Mouse (Mus musculus): ENCODE measurements around the gene Vsx2. TPM values are rescaled to one million over a fixed set of nuclear protein-coding genes. Genes with fewer than 3 reads are reported as not detected.

Gene Vsx2
- polyA plus RNA-seq, 1 experiment from 2014 or later, result not detected

DNA sequence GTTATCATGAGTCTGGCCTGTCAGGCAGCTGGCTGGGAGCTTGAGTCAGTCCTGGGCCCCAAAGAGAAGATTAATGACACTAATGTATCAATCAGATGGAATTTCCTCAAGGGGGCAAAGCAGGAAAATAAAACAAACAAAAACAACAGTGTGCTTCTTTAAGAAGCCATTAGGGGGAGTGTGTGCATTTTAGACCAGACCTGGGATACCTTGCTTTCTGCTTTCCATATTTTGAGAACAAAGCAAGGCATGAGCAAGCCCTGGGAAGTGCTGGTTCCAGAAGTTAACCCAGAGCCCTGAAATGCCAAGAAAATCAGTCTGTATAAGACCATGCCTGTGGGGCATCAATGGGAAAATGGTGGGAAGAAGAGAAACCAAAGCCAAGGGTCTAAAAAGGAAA is 51.4 kb downstream of the Vsx2 start:
- no peak overlapping the region for H3K9ac ChIP-seq (ENCODE audit: low read length)
- H3K36me3 ChIP-seq (ENCODE audit: control insufficient read depth, insufficient read depth, low read length), result no peaks in the 10 kb centered on the region
- H3K9me3 ChIP-seq (replicated peaks; ENCODE audit: control insufficient read depth, low read length), result no peaks in the 10 kb centered on the region
- no peak overlapping the region for H3K4me2 ChIP-seq (ENCODE audit: low read length)
- no peak overlapping the region for H3K27ac ChIP-seq (ENCODE audit: low read depth, low read length)
- DNase-seq (ENCODE audit: low spot score) (peak; percentile 67), ATAC-seq (no peak)
- H3K4me1 ChIP-seq (ENCODE audit: control insufficient read depth, insufficient read depth, low read length), result peaks cover 6% of the 10 kb centered on the region
- no peak overlapping the region for H3K4me3 ChIP-seq (ENCODE audit: low read depth, low read length)
- H3K27me3 ChIP-seq (replicated peaks; ENCODE audit: control insufficient read depth, insufficient read depth, low read length), result no peaks in the 10 kb centered on the region

GRCm38 (mm10) chr12:84624601-84625000 is 55.0 kb downstream of the Vsx2 start:
- Histone ChIP-seq H3K36me3 (ENCODE audit: control insufficient read depth, insufficient read depth, low read length) (no peaks in the 10 kb centered on the region), H3K4me3 (ENCODE audit: low read depth, low read length) (no peak overlapping the region), H3K27me3 (replicated peaks; ENCODE audit: control insufficient read depth, insufficient read depth, low read length) (no peaks in the 10 kb centered on the region), H3K9me3 (replicated peaks; ENCODE audit: control insufficient read depth, low read length) (no peaks in the 10 kb centered on the region), H3K9ac (ENCODE audit: low read length) (peak overlapping the region; percentile 41; the same call in 1 of the 2 replicates), H3K4me1 (ENCODE audit: control insufficient read depth, insufficient read depth, low read length) (peaks cover 6% of the 10 kb centered on the region), H3K27ac (ENCODE audit: low read depth, low read length) (peak overlapping the region; percentile 41; the same call in 1 of the 2 replicates), H3K4me2 (ENCODE audit: low read length) (peak overlapping the region; percentile 33)
- ATAC-seq, result no peak
- WGBS, result 16% methylated on average over 8 of the region's 8 CpGs
- DNase-seq (ENCODE audit: low spot score), result no peak

DNA sequence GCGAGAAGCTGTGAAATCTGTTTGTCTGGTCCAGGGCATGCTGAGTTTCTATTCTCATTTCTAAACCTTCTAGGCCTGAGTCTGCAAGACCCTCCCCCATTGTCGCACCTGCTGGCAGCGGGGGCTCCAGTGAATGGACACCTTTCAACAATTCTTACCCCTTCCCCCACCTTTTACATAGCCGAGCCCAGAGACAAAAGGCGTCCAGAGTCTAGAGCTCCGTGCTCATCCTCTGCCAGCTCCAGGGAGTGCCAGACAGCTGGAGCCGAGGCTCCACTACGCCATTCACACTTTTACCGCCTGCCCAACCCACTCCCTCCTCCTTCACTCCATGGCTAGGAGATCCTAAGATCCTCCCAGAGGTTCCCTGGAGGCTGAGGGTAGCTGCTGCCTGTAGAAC is 55.6 kb downstream of the Vsx2 start:
- Histone ChIP-seq H3K9me3 (replicated peaks; ENCODE audit: control insufficient read depth, low read length) (no peaks in the 10 kb centered on the region), H3K27me3 (replicated peaks; ENCODE audit: control insufficient read depth, insufficient read depth, low read length) (no peaks in the 10 kb centered on the region), H3K4me1 (ENCODE audit: control insufficient read depth, insufficient read depth, low read length) (peaks cover 6% of the 10 kb centered on the region), H3K36me3 (ENCODE audit: control insufficient read depth, insufficient read depth, low read length) (no peaks in the 10 kb centered on the region), H3K9ac (ENCODE audit: low read length) (peak overlapping the region; percentile 41; the same call in 1 of the 2 replicates), H3K4me3 (ENCODE audit: low read depth, low read length) (no peak overlapping the region), H3K4me2 (ENCODE audit: low read length) (peak overlapping the region; percentile 33), H3K27ac (ENCODE audit: low read depth, low read length) (peak overlapping the region; percentile 52; the same call in 1 of the 2 replicates)
- ATAC-seq (peak; percentile 74), DNase-seq (ENCODE audit: low spot score) (peak; percentile 72)
- WGBS, result 2% methylated on average over 9 of the region's 9 CpGs

DNA sequence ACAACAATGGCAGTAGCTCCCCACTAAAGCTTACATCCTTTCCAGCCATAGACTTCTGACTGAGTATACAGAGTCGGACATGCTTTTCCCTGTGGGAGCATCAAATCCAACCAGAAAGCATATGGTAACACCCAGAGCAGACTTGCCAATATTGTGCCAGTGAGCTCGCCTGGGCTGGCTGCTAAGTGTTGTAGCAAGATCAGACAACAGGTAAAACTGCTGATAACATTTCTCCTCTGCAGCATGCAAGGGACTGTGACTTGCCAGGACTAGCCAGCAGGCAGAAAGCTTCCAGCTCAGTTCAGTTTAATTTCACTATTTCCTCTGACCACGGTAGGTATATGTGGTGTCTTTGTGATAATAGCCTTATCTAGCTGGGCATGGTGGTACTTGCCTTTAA is 62.3 kb downstream of the Vsx2 start:
- H3K27me3 ChIP-seq (replicated peaks; ENCODE audit: control insufficient read depth, insufficient read depth, low read length), result no peaks in the 10 kb centered on the region
- no peaks in the 10 kb centered on the region for H3K4me1 ChIP-seq (ENCODE audit: control insufficient read depth, insufficient read depth, low read length)
- H3K36me3 ChIP-seq (ENCODE audit: control insufficient read depth, insufficient read depth, low read length), result no peaks in the 10 kb centered on the region
- H3K4me2 ChIP-seq (ENCODE audit: low read length), result no peak overlapping the region
- DNase-seq (ENCODE audit: low spot score), result no peak
- ATAC-seq, result no peak
- H3K9ac ChIP-seq (ENCODE audit: low read length), result no peak overlapping the region
- no peaks in the 10 kb centered on the region for H3K9me3 ChIP-seq (replicated peaks; ENCODE audit: control insufficient read depth, low read length)
- 63% methylated on average over 3 of the region's 3 CpGs for WGBS
- H3K27ac ChIP-seq (ENCODE audit: low read depth, low read length), result no peak overlapping the region
- no peak overlapping the region for H3K4me3 ChIP-seq (ENCODE audit: low read depth, low read length)

- no peak for DNase-seq (ENCODE audit: low spot score)
Measured at GRCm38 (mm10) chr12:84640253-84640652, 70.7 kb downstream of the Vsx2 start.

DNA sequence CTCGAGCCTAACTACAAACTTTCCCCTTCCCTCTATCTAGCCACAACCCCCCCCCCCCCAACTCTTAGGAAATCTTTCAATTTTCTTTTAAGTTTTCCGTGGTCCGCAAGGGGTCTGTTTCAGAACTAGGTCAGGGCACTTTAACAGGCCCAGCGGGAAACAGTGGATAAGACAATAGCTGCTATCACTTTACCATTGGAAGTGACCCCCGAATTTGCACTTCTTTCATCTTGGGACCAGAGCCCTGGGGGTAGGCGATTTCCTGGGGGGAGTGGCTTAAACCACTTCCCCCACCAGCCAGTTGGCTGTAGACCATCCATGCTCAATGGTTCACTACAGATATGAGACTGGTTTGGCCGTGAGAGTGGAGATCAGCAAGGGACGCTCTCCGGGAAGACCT is 71.1 kb downstream of the Vsx2 start, which contains the start of gene Vrtn:
Gene Vrtn (plus strand): TSS at position 366 of the 400 bp plus-strand sequence.
- H3K4me3 ChIP-seq (ENCODE audit: low read depth, low read length), result no peak within 1 kb of the TSS
- H3K27ac ChIP-seq (ENCODE audit: low read depth, low read length), result no peak within 1 kb of the TSS
- no peak for DNase-seq (ENCODE audit: low spot score)
- H3K9me3 ChIP-seq (replicated peaks; ENCODE audit: control insufficient read depth, low read length), result no peaks in the 10 kb centered on the region
- no peaks in the 10 kb centered on the region for H3K4me1 ChIP-seq (ENCODE audit: control insufficient read depth, insufficient read depth, low read length)
- peaks cover 38% of the 10 kb centered on the region for H3K27me3 ChIP-seq (replicated peaks; ENCODE audit: control insufficient read depth, insufficient read depth, low read length)
- 2% methylated on average over 9 of the region's 9 CpGs for WGBS
- H3K36me3 ChIP-seq (ENCODE audit: control insufficient read depth, insufficient read depth, low read length), result no peaks in the 10 kb centered on the region
- no peak for ATAC-seq
- H3K4me2 ChIP-seq (ENCODE audit: low read length), result no peak within 1 kb of the TSS
- H3K9ac ChIP-seq (ENCODE audit: low read length), result no peak within 1 kb of the TSS

More at GRCm38 (mm10) chr12:84640253-84640652, 70.7 kb downstream of the Vsx2 start:
- Histone ChIP-seq H3K9ac (ENCODE audit: low read length) (no peak overlapping the region), H3K36me3 (ENCODE audit: control insufficient read depth, insufficient read depth, low read length) (no peaks in the 10 kb centered on the region), H3K27ac (ENCODE audit: low read depth, low read length) (no peak overlapping the region), H3K4me3 (ENCODE audit: low read depth, low read length) (no peak overlapping the region), H3K9me3 (replicated peaks; ENCODE audit: control insufficient read depth, low read length) (no peaks in the 10 kb centered on the region), H3K4me1 (ENCODE audit: control insufficient read depth, insufficient read depth, low read length) (no peaks in the 10 kb centered on the region), H3K27me3 (replicated peaks; ENCODE audit: control insufficient read depth, insufficient read depth, low read length) (peaks cover 38% of the 10 kb centered on the region), H3K4me2 (ENCODE audit: low read length) (no peak overlapping the region)
- 8% methylated on average over 6 of the region's 6 CpGs for WGBS
- ATAC-seq, result no peak

Other genes starting within 250 kb of the Vsx2 start
- 48.6 and 57.6 TPM in 2 replicates for gene Coq6, start 208.1 kb upstream of the Vsx2 start, polyA plus RNA-seq (2014; fragmentation: Nextera tagmentation; extraction: Ambion mirVana)
- 8.5 and 12.8 TPM in 2 replicates for gene Fam161b, start 207.9 kb upstream of the Vsx2 start, polyA plus RNA-seq (2014; fragmentation: Nextera tagmentation; extraction: Ambion mirVana)
- 8.0 and 8.5 TPM in 2 replicates for gene Entpd5, start 160.7 kb upstream of the Vsx2 start, polyA plus RNA-seq (2014; fragmentation: Nextera tagmentation; extraction: Ambion mirVana)
- gene Bbof1, start 160.7 kb upstream of the Vsx2 start, polyA plus RNA-seq (2014; fragmentation: Nextera tagmentation; extraction: Ambion mirVana), result 0.94 and 3.3 TPM in 2 replicates
- 27.6 and 30.4 TPM in 2 replicates for gene Rnf113a2, start 152.6 kb upstream of the Vsx2 start, polyA plus RNA-seq (2014; fragmentation: Nextera tagmentation; extraction: Ambion mirVana)
- gene Aldh6a1, start 118.8 kb upstream of the Vsx2 start, polyA plus RNA-seq (2014; fragmentation: Nextera tagmentation; extraction: Ambion mirVana), result 35.2 and 37.7 TPM in 2 replicates
- gene Lin52, start 118.3 kb upstream of the Vsx2 start, polyA plus RNA-seq (2014; fragmentation: Nextera tagmentation; extraction: Ambion mirVana), result 41.2 and 46.1 TPM in 2 replicates
- gene Abcd4, start 47.7 kb downstream of the Vsx2 start, polyA plus RNA-seq (2014; fragmentation: Nextera tagmentation; extraction: Ambion mirVana), result 5.2 and 8.3 TPM in 2 replicates
- not detected in 2 replicates for gene Vrtn, start 71.3 kb downstream of the Vsx2 start, polyA plus RNA-seq (2014; fragmentation: Nextera tagmentation; extraction: Ambion mirVana)
- 2.6 and 3.3 TPM in 2 replicates for gene Syndig1l, start 129.1 kb downstream of the Vsx2 start, polyA plus RNA-seq (2014; fragmentation: Nextera tagmentation; extraction: Ambion mirVana)
- 72.5 and 76.4 TPM in 2 replicates for gene Npc2, start 203.4 kb downstream of the Vsx2 start, polyA plus RNA-seq (2014; fragmentation: Nextera tagmentation; extraction: Ambion mirVana)
- 137 and 163 TPM in 2 replicates for gene Isca2, start 203.5 kb downstream of the Vsx2 start, polyA plus RNA-seq (2014; fragmentation: Nextera tagmentation; extraction: Ambion mirVana)